Mouse (Mus musculus): Measurements from ENCODE around the gene Mob3b.

Gene Mob3b

GRCm38 (mm10) chr4:35115933-35116332 is 41.4 kb downstream of the Mob3b start:
- in situ Hi-C loops (cut with MboI, MseI), result no loop called here

- in situ Hi-C loops (cut with MboI, MseI), result no loop called here
Observed at GRCm38 (mm10) chr4:35114950-35115349, 42.3 kb downstream of the Mob3b start.

GRCm38 (mm10) chr4:35113516-35114248 is 43.6 kb downstream of the Mob3b start:
- in situ Hi-C loops (cut with MboI, MseI), result no loop called here

- in situ Hi-C loops (cut with MboI, MseI), result no loop called here
Observed at GRCm38 (mm10) chr4:35112452-35112851, 44.8 kb downstream of the Mob3b start.

GRCm38 (mm10) chr4:35105115-35105773 is 52.0 kb downstream of the Mob3b start:
- in situ Hi-C loops (cut with MboI, MseI), result no loop called here

GRCm38 (mm10) chr4:35101201-35101600 is 56.1 kb downstream of the Mob3b start:
- in situ Hi-C loops (cut with MboI, MseI), result no loop called here

- in situ Hi-C loops (cut with MboI, MseI), result loop anchor here (5.0 to 10.0 kb wide), 3 partner anchors 32 to 485 kb away; partner anchors contain the start of genes Mob3b, Orc3 and Rars2
Observed at GRCm38 (mm10) chr4:35099865-35100780, 57.2 kb downstream of the Mob3b start.

GRCm38 (mm10) chr4:35099210-35099864 is 57.9 kb downstream of the Mob3b start:
- in situ Hi-C loops (cut with MboI, MseI), result loop anchor here (5.0 to 10.0 kb wide), 3 partner anchors 33 to 485 kb away; partner anchors contain the start of genes Mob3b, Orc3 and Rars2

GRCm38 (mm10) chr4:35098552-35098951 is 58.7 kb downstream of the Mob3b start:
- in situ Hi-C loops (cut with MboI, MseI), result loop anchor here (5.0 to 10.0 kb wide), 3 partner anchors 34 to 484 kb away; partner anchors contain the start of genes Mob3b, Orc3 and Rars2

GRCm38 (mm10) chr4:35096226-35097175 is 60.8 kb downstream of the Mob3b start:
- in situ Hi-C loops (cut with MboI, MseI), result loop anchor here (5.0 to 10.0 kb wide), 3 partner anchors 36 to 482 kb away; partner anchors contain the start of genes Mob3b, Orc3 and Rars2

GRCm38 (mm10) chr4:35092457-35092856 is 64.8 kb downstream of the Mob3b start:
- in situ Hi-C loops (cut with MboI, MseI), result loop anchor here (10.0 kb wide), 1 partner anchor 478 kb away; the partner anchor contains the start of genes Orc3 and Rars2

GRCm38 (mm10) chr4:35091157-35091784 is 66.0 kb downstream of the Mob3b start:
- in situ Hi-C loops (cut with MboI, MseI), result loop anchor here (10.0 kb wide), 1 partner anchor 476 kb away; the partner anchor contains the start of genes Orc3 and Rars2

- in situ Hi-C loops (cut with MboI, MseI), result loop anchor here (10.0 kb wide), 2 partner anchors 475 to 575 kb away; partner anchors contain the start of genes Orc3 and Rars2
Observed at GRCm38 (mm10) chr4:35089321-35090316, 67.7 kb downstream of the Mob3b start.

- in situ Hi-C loops (cut with MboI, MseI), result loop anchor here (10.0 kb wide), 1 partner anchor 579 kb away; no protein-coding TSS in a partner anchor
Observed at GRCm38 (mm10) chr4:35086067-35086700, 71.1 kb downstream of the Mob3b start.

- in situ Hi-C loops (cut with MboI, MseI), result loop anchor here (10.0 kb wide), 1 partner anchor 581 kb away; no protein-coding TSS in a partner anchor
Observed at GRCm38 (mm10) chr4:35084060-35084459, 73.2 kb downstream of the Mob3b start.

GRCm38 (mm10) chr4:35082476-35083114 is 74.7 kb downstream of the Mob3b start:
- in situ Hi-C loops (cut with MboI, MseI), result loop anchor here (10.0 kb wide), 1 partner anchor 582 kb away; no protein-coding TSS in a partner anchor

- in situ Hi-C loops (cut with MboI, MseI), result loop anchor here (10.0 kb wide), 1 partner anchor 585 kb away; no protein-coding TSS in a partner anchor
Observed at GRCm38 (mm10) chr4:35080285-35080684, 77.0 kb downstream of the Mob3b start.

All from T-helper 2 cell (primary cell).